Mouse (Mus musculus) spleen, adult 2 months (tissue): Measurements from ENCODE around the gene Tcp11l2.

Experiments used
- CTCF ChIP-seq: fragments of 200-500 bp; IDR thresholded peaks from 2 replicates; pipeline ENCODE4 v1.5.1; 2011; ENCODE audit warnings: mild to moderate bottlenecking, inconsistent platforms; ENCODE audit not compliant: insufficient read depth, insufficient read length, insufficient replicate concordance; ENCODE audit errors: extremely low read depth
- POLR2A ChIP-seq: fragments of 200-500 bp; IDR thresholded peaks from 2 replicates; pipeline ENCODE4 v1.6.1; 2011; ENCODE audit warnings: low read depth, low read length, inconsistent platforms

- TF ChIP-seq POLR2A (no peak), CTCF (no peak)
Observed at GRCm38 (mm10) chr10:84527631-84528030, 48.8 kb upstream of the Tcp11l2 start.
